Mouse (Mus musculus) spleen, adult 12 weeks (tissue): ENCODE measurements around the gene Pyroxd2.
"Not testable (repeated sequence)": the region's sequence is repeated elsewhere in the genome, so short reads cannot be mapped to it uniquely, and the experiment has no call there.

Experiments
- DNase-seq: peaks from one replicate; pipeline ENCODE4 v3.0.0; 2022; ENCODE audit warnings: low spot score

The Pyroxd2 gene

DNA sequence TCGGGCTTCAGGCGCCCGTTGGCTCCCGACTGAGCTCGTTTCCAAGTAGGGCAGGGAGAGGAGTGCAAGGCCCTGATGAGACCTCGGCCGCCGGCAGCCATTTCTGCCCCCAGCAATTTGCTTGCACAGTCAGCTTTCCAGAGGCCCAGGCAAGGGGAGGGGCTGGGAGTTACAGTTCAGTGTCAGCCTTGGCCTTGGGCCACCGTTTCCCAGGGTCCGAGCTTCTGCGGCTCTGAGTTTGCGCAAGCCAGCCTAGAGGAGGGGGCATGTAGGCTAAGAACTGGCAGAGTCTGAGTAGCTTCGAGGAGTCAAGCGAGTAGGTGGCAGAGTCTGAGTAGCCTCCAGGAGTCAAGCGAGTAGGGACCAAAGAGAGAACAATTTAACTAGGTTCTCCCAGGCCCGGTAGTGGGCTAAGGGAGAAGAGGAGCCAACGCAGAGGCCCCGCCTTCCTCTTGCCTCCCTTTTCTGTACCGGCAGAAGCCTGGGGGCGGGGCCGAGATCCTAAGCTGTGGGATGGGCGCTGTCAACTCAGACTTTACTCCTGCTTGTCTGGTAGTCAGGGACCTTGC, at the start of gene Pyroxd2:
Pyroxd2 (minus strand) TSS at position 413 of the 569 bp plus-strand sequence.
- peak; percentile 67 for DNase-seq

DNA sequence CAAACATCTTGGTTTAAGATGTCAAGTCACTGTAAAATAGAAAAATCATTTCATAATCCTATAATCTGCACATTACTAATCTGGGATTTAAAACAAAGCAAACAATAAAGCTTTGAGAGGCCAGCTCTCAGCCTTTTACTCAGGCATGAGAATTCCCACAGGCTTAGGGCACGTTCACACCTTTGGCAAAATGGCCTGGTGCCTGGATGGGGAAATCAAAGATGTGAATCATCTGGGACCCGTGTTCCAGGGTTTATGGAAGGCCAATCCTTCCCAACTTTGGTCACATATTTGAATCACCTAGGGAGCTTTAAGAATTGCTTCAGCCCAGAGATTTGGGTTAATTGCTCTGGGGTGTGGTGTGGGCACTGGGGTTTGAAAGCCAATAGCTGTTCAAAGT, 45.3 kb upstream of the Pyroxd2 start:
- no peak for DNase-seq

DNA sequence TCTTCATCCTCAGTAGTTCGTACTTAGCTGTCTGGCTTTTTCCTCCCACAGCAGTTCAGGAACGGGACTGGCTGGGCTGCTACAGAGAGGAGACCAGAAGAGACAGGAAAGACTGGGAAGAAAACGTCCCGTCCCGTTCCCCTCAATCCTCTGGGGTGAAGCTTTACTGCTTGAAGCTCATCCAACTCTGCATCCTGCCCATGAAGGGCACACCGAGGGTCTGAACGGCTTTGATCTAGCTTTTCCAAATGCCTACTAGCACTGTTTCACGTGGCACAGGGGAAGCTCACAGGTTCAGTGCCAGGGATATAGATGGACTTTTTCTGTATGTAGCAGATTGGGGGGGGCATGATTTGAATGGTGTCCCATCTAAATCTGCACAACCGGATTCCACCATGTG, 43.2 kb upstream of the Pyroxd2 start:
- no peak for DNase-seq

DNA sequence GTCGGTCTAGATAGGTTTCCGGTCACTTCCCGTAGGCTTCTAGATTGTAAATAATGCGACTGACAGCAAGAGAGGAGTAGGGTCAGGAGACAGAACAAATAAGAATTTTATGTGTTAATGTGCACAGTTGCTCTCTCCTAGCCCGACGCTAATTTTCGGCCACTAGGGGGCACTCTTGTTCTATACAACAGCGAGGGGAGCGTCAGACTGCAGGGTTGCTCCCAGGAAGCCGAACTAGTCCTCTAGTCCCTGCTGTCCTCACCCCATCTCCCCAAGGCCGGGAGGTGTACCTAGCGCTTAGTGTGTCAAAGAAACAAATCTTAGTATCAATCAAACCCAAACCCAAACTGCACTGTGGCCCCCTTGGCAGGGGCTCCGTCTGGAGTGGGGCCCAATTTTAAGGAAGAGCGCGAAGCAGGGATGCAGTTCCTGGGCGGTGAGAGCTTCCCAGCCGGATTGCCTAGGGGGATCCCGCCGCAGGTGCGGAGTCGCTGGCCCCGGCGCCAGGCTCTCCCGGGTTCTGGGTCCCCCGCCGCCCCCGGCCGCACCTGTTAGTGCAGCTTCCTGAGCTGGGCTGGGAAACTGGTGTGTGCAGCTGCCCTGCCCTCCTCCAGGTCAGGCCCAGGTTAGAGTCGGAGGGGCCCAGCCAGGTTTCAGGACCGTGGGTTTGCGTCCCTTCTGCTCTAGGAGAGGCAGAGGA, 42.5 kb upstream of the Pyroxd2 start:
- DNase-seq = peak; percentile 61

DNA sequence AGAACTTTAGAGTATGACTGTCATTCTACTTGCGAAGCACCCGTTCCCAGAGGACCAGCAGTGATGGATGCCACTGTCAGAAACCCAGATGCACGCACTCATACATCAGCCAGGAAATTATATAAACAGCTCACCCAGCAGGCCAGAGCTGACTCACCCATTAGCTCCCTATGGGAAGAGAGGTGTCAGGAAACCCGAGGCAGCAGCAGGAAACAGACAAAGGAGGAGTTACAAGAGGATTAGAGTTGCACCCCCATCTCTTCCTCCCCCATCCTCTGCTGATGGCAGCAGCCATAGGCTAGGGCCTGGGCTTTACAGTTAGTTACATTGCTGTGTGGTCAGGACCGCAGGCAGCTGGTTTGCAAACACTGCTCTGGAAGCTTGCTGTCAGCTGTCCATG, 35.7 kb upstream of the Pyroxd2 start:
- no peak for DNase-seq

DNA sequence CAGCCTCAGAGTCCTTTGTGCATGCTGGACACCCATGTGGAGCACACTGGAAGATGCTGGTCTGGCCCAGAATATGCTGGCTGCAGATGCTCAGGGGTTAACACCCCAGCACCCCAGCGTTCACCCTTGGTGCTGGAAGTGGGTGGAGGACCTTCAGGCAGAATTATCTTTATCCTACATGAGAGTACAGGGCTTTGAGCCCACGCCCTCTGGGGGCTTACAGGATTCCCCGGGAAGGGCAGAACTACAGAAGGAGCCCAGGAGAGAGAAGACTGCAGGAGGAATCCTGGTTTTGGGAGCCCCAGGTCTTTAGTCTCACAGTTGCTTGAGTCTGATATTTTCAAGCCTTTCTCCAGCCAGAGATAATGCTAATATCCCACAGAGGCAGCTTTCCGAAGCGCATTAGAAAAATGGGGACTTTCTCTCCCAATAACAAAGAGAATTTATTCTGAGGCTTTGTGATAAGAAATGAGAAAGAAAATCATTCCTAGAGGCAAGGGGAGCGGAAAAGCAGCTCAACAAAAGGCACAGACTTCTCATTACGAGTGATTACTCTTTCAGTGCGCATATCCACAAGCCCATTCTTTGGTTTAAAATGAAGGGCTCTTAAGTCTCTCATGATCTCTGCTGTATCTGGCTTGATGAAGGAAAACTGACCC, 33.1 kb upstream of the Pyroxd2 start:
- DNase-seq = no peak

DNA sequence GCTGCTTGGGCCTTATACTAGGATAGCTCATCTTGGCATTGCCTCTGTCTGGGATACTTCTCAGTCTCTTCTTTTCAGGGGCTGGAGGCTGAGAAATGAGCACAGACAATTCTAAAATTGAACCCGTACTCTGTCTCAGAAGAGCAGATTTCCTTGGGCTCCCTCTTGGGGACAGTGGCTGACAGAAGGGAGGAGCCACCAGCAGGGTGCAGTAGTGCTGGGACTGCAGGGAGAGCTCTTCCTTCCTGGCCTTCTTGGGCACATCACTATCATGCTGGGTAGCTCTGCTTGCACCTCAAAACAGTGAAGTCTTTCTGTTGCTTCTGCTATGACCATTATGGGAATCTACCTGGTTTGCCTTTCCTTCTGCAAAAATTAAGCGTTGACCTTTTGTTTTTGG, 32.6 kb upstream of the Pyroxd2 start:
- DNase-seq = no peak

DNA sequence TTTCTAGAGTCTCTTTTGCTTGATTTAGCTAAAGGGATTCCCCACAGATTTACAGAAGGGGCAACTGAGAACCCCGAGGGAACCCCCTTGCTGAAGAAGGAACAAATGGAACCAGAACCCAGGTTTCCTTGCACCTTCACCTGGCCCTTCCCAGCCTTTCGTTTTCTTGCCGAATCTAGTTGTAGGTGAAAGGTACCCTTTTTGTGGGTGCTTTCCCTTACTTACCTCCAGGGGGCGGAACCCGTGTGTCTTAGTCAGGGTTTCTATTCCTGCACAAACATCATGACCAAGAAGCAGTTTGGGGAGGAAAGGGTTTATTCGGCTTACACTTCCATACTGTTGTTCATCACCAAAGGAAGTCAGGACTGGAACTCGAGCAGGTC, 27.6 kb upstream of the Pyroxd2 start:
- not testable (repeated sequence) for DNase-seq

DNA sequence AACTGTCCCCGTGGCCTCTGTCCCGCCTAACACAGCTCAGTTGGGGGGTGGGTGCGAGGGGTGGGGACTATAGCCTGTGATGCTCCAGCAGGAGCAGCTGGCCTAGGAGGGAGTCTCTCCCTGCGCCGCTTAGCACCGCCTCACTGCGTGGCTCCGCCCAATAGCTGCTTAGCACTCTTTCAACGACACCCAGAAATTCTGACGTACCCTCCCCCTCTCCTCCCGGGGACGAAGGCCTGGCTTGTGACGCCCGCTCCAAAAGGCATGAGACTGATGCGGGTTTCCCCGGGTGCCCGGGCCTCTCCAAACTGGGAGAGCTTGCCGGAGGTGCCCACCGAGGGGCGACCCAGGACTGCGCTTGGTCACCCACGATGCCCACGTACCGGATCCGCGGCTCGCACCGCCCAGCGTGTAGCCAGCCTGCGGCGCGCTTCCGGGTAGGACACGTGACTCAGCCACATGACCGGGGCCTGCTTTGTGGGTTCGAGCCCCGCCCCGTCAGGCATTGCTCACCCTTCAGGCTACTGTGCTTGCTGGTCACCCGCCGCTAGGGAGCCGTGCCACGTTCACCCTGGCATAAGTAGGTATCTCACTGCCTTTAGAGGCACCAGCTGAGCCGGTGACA, 27.1 kb upstream of the Pyroxd2 start, which contains the start of gene Hps1:
Hps1 (minus strand) TSS at position 448 of the 625 bp plus-strand sequence.
- DNase-seq = peak; percentile 83

DNA sequence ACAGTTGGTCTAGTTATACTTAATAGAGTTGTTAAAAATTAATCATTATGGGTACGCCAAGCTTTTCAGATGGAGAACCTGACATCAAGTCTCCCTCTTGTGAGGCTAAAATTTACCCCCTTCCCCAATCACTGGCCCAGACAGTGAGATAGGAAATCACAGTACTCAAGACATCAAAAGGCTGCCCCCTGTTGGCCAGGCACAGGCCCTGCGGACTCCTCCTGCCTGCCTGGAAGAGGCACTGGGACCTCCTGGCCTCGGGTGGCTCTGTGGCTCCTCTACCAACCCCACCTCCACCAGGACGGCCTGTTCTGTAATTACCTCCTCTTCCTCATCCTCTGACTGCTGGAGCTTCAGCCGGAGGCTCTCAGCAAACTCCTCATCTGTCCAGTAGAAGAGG, 25.2 kb upstream of the Pyroxd2 start:
- peak; percentile 19 for DNase-seq

DNA sequence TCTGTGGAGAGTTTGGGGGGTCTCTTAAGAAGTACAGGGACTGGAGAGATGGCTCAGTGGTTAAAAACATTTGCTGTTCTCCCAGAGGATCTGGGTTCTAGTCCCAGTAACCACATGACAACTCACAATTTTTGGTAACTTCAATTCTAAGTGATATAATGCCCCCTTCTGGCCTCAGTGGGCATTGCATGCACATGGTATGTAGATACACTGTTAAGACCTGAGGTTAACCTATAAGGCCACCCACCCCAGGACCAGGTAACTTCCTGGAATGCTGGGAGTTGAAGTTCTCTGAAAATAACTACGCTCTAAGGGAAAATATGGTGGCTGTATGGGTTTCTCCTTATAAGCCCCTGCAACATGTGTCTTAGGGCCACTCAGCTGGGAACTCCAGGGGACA, 24.2 kb upstream of the Pyroxd2 start:
- DNase-seq = no peak

DNA sequence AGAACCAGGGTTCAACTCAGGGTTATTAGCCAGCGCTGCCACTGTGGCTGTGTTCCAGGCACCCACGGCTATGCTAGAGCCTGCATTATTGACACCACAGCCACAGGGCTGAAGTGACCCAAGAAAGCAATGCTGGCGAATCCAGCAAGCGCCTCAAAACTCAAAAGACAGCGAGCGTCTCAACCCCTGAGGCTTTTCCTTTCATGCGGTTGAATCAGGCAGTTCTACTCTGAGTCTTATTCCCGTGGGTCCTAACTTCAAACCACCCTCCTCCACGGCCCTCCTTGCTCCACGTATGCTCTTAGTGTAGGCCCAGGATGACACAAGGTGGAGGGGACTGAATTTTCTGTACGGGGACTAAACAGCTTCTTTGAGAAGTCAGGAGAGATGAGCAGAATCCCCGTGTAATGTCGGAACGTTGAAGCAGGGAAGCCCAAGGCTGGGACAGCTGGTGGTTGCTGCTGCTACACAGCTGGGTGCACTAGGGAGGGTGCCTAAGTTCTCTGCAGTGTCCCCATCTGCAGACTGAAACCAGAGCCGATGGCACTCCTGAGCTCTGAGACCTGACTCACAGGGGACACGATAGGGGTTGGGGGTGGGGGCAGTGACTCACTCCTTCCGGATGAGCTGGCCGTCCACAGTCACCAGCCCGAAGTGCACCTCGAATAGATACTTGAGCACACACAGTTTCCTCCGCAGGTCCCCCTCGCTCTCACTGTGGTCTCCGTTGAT, 17.7 kb upstream of the Pyroxd2 start:
- DNase-seq = no peak

DNA sequence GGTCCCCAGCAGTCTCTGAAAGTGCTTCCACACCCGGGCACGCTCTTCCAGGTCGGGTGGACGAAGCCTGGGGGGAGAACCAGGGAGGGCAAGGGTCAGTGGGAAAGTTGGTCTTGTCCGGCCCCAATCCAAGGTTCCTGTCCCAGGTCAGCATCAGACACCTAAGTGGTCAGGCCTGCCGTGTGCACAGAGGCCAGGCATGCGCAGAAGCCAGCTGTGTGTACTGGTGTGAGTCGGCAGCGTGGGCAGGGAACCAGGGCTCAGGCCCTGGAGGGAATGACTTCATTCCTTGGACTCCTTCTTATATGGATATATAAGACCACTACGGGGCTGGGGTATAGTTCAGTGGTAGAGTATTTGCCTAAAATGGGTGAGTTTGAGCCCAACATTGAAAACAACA, 17.1 kb upstream of the Pyroxd2 start:
- no peak for DNase-seq

DNA sequence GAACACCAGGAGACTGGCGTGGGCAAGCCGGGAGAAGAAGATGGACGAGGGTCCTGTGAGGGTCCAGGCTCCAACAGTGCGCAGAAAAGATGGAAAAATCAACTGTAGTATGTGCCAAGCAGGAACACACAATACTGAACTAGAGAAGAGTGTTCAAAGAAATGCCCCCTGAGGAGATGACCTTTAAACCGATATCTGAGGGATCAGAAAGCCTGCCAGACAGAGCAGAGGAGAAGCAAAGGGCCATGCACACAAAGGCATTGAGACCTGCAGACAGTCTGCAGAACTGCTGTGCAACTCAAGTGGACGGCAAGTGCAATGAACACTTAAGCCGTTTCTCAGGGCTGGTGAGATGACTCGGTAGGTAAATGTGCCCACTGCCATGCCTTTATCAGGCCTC, 14.8 kb upstream of the Pyroxd2 start:
- DNase-seq = no peak

DNA sequence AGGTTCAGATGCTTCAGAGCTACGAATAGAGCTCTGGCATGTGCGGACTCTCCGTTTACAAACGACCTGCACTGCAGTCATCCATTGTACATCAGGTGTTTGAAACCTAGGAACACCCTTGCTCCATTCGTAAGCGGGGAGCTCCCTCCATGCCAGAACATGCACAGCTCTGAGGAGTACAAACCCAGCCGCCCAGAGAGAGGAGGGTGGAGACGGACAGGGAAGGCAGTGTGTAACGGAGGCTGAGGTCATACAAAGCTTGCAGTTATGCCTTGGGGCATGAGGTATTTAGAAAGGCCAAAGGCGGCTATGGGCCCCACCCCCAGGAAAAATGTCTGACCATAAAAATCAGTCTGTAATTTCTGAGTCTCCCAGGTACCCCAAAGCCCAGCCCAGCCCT, 11.8 kb upstream of the Pyroxd2 start:
- no peak for DNase-seq

DNA sequence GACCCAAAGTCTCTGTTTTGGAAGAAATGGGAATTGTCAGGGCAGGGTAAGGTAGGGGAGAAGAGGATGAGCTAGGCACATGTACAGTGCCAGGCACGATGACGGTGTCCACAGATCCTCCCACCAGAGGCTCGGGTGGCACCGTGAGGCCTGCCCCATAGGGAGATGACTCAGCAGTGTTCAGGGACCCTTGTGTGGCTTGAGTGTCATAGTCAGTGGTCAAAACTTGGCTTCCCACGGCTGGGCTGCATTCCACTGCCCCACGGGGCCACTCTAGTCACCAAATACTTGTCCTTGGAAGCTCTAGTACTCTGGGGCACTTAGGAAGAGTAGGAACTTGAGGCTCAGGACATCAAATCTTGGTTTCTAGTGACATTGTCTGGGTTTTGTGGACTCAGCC, 4.1 kb upstream of the Pyroxd2 start:
- DNase-seq = no peak

DNA sequence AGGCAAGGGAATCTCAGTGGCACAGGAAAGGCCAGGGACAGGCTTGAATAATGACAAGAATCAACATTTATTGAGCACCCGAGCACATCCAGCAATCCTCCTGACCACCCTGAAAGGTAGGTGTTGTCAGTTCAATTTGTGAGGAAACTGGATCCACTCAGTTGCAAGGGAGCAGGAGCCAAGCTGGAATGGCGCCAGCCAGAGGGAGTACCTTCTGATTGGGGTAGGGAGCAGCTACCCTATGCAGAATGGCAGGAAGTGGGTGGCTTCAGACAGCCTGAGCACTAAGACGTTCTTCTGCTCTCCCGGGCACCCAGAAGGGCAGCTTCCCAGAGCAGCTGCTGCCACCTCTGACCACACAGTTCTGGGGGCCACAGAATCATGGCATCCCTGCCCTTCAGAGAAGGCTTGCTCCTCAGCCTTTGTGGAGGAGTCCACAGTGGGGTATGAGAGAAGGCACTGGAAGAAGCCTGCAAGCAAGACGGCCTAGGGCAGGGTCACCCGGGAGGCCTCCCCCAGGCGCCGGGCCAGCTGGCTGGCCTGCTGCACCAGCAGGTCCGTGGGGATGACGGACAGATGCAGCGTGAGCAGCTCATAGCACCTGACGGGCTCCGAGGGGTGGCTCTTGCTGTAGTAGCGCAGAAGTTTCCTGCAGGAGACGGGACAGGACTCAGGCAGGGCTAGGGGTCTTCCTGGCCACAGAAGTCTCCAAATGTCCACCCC, 2.7 kb upstream of the Pyroxd2 start:
- DNase-seq = no peak

DNA sequence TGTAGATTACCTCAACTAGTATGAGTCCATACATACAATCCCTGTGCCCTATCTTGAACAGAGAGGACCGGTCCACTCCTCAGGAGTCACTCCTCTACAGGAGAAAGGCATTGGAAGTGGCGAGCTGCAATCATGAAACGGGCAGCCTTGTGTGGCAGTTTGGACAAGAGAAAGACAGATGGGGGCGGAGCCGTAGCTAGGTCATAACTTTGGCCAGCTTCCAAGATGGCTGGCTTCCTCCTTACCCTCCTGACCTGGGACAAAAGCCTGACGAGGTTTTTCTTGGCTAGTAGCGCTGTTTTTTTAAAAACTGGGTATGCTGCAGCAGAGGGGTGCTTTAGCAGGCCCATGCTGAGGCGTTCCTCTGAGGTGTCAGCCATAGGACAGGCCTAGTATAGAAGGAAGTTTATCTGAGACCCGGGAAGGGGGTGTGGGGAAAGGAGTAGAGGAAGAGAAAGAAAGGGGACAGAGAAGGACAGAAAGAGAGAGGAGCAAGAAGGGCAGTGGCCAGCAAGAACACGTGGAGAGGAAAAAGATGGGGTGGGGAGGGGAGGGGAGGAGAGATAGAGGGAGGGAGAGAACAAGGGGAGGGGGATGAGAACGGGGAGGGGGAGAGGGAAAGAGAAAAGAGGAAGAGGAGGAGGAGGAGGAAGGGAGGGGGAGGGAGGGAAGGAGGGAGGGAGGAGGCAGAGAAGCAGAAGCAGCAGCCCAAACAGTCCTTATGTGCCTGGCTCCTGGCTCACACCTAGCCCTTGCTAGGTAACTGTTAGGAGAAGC, 754 bp upstream of the Pyroxd2 start:
- peak; percentile 33 for DNase-seq

DNA sequence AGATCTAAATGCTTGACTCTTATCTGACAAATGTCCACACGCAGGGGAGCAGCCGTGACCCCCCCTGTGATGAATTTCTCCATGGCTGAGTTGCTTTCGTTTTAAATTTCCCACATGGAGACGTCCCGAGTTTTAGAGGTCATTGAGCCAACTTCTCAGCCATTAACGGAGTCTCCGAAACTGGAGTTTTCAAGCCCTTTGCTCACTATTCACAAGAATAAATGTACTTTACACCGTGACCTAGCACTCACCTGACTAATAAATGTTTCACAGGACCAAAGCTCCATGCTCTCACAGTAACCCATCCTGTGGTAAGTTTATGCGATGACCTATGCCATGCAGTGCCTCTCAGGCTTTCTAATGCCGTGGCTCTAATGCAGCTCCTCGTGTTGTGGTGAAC, 2.4 kb downstream of the Pyroxd2 start:
- no peak for DNase-seq

DNA sequence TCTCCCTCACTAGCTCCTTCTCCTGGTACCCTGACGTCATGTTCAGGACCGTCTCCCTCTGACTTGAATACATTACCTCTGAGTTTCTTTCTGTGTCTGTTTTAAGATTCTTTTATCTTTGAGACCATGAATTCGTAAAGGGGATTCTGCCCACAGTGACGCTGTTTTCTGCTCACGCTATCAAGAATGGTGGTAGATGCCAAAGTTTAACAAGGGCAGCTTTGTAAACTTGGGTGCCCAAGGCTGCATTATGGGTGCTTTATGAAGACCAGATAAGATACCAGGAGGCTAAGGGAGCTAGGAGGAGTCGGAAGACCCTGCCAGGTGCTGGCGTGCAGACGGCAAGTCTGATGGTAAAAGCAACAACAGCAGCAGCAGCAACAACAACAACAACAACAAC, 5.9 kb downstream of the Pyroxd2 start:
- no peak for DNase-seq

DNA sequence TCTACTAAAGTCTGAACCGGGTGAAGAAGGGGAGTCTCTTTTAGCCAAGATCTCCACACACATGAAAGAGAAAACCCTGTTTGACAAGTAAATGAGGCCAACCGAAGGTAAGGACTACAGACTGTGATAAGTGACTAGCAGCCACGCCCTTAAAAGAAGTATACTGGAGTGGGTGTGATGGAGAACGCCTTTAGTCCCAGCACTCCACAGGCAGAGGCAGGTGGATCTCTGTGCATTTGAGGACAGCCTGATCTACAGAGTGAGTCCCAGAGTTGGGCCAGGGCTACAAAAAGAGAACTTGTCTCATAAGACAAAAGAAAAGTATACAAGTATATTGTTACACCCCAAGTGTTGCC, 6.7 kb downstream of the Pyroxd2 start:
- no peak for DNase-seq
